Mouse (Mus musculus): ENCODE measurements around the gene Olfr248. TPM values are rescaled to one million over a fixed set of nuclear protein-coding genes. Genes with fewer than 3 reads are reported as not detected.
"Not testable (repeated sequence)": the region's sequence is repeated elsewhere in the genome, so short reads cannot be mapped to it uniquely, and the experiment has no call there.

Olfr248 gene
- not detected in 2 replicates for polyA plus RNA-seq (2015; fragmentation: Nextera tagmentation; extraction: Ambion mirVana)

DNA sequence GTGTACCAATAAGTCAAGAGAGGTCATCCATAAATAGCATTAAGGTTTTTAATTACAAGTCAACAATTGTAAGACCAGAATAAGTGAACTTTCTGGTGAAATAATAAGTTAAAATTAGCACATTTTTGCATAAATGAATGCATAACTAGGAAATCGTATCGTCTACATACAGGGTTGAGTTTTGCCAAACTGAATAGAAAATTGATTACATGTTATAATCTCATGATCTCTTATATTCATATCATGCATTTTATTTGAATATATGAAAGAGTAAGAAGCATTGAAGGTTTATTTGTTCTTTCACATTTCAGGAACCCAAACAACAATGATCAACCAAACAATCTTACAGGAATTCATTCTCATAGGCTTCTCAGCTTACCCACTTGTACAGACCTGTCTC lies at the start of gene Olfr248:
Gene Olfr248 (plus strand): TSS at position 301 of the 400 bp plus-strand sequence.
- no peak within 1 kb of the TSS for H3K4me2 ChIP-seq (ENCODE audit: low read depth, low read length)
- no peaks in the 10 kb centered on the region for H3K27me3 ChIP-seq (ENCODE audit: control insufficient read depth, insufficient read depth, low read depth, low read length)
- H3K36me3 ChIP-seq (ENCODE audit: control insufficient read depth, insufficient read depth, low read length): no peaks in the 10 kb centered on the region
- WGBS: 95% methylated on average over 2 of the region's 2 CpGs
- H3K9me3 ChIP-seq (ENCODE audit: control insufficient read depth, low read length): no peaks in the 10 kb centered on the region
- H3K4me1 ChIP-seq (replicated peaks; ENCODE audit: control insufficient read depth, insufficient read depth, low read length): no peaks in the 10 kb centered on the region
- H3K4me3 ChIP-seq (ENCODE audit: low read length): no peak within 1 kb of the TSS
- no peak within 1 kb of the TSS for H3K9ac ChIP-seq (ENCODE audit: low read length)
- ATAC-seq (ENCODE audit: low read depth): no peak
- no peak within 1 kb of the TSS for H3K27ac ChIP-seq (ENCODE audit: low read length)

DNA sequence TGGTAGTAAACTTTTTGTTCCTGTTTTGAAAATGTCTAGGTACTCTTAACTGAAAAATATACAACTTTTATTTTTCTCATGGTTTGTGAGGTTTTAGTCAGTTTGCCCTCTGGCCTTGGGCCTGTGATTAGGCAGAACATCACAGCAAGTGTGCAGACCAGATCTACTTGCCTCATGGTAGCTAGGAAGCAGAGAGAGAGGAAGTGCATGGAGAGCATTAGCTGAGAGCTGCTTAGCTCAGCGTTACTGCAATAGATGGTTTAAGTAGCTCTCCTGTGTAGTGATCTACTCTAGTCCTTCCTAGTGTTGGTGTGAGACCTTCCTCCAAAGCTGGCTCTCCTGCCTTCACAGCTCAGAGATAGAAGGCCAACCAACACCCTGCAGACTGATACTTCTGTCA lies 37.2 kb upstream of the Olfr248 start:
- WGBS: 64% methylated on average over 1 of the region's 1 CpGs
- not testable (repeated sequence) for H3K4me2 ChIP-seq (ENCODE audit: low read depth, low read length); H3K27ac ChIP-seq (ENCODE audit: low read length); H3K9ac ChIP-seq (ENCODE audit: low read length); H3K9me3 ChIP-seq (ENCODE audit: control insufficient read depth, low read length); H3K27me3 ChIP-seq (ENCODE audit: control insufficient read depth, insufficient read depth, low read depth, low read length); H3K4me1 ChIP-seq (replicated peaks; ENCODE audit: control insufficient read depth, insufficient read depth, low read length); ATAC-seq (ENCODE audit: low read depth); H3K4me3 ChIP-seq (ENCODE audit: low read length); H3K36me3 ChIP-seq (ENCODE audit: control insufficient read depth, insufficient read depth, low read length)

DNA sequence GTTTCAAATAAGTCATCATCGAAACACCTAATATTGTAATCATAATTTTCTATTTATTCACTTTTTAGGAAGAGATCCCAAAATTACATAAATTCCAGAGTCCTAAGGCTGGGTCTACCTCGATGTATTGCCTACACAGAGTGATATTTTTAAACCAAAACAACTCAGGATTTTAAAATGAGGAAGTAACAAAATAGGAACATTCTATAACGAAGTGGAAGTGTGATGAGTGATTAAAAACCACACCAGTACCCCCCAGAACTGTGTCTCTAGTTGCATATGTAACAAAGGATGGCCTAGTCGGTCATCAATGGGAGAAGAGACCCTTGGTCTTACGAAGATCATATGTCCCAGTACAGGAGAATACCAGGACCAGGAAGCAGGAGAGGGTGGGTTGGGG lies 36.2 kb upstream of the Olfr248 start:
- ATAC-seq (ENCODE audit: low read depth): no peak
- H3K36me3 ChIP-seq (ENCODE audit: control insufficient read depth, insufficient read depth, low read length): no peaks in the 10 kb centered on the region
- H3K9me3 ChIP-seq (ENCODE audit: control insufficient read depth, low read length): no peaks in the 10 kb centered on the region
- no peak overlapping the region for H3K4me2 ChIP-seq (ENCODE audit: low read depth, low read length)
- no peaks in the 10 kb centered on the region for H3K27me3 ChIP-seq (ENCODE audit: control insufficient read depth, insufficient read depth, low read depth, low read length)
- H3K4me1 ChIP-seq (replicated peaks; ENCODE audit: control insufficient read depth, insufficient read depth, low read length): no peaks in the 10 kb centered on the region
- no peak overlapping the region for H3K9ac ChIP-seq (ENCODE audit: low read length)
- H3K27ac ChIP-seq (ENCODE audit: low read length): no peak overlapping the region
- no peak overlapping the region for H3K4me3 ChIP-seq (ENCODE audit: low read length)
- 65% methylated on average over 5 of the region's 5 CpGs for WGBS

DNA sequence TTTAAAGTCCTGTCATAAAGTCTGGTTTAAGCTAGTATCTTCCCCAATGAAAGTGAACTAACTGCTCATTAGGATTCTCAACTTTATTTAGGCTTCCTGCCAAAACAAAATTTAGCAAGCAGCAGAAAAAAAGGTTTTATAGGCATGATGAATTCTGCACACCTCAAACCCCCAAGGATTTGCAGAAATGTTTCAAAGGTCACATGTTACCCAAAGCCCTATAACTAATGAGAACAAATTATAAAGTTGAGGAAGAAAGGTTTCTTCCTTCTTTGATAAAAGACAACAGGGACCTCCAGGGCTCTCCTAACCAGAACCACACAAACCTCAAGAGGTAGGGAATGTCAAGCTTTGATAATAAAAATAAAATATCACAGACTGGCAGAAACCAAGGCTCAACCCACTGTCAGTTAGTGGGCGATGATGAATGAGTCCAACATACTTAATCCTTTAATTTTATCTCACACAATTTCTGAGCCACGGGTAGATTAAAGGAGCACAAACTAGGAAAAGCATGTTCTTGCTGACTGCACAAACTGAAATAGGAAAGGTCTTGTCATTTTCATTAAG lies 25.9 kb upstream of the Olfr248 start, which contains the start of gene Olfr417:
Gene Olfr417 (plus strand): TSS at position 241 of the 570 bp plus-strand sequence.
- Histone ChIP-seq H3K4me1 (replicated peaks; ENCODE audit: control insufficient read depth, insufficient read depth, low read length) (no peaks in the 10 kb centered on the region), H3K4me2 (ENCODE audit: low read depth, low read length) (no peak within 1 kb of the TSS), H3K27me3 (ENCODE audit: control insufficient read depth, insufficient read depth, low read depth, low read length) (no peaks in the 10 kb centered on the region), H3K9ac (ENCODE audit: low read length) (no peak within 1 kb of the TSS), H3K4me3 (ENCODE audit: low read length) (no peak within 1 kb of the TSS), H3K9me3 (ENCODE audit: control insufficient read depth, low read length) (no peaks in the 10 kb centered on the region), H3K36me3 (ENCODE audit: control insufficient read depth, insufficient read depth, low read length) (no peaks in the 10 kb centered on the region), H3K27ac (ENCODE audit: low read length) (no peak within 1 kb of the TSS)
- WGBS: 67% methylated on average over 2 of the region's 2 CpGs
- no peak for ATAC-seq (ENCODE audit: low read depth)

DNA sequence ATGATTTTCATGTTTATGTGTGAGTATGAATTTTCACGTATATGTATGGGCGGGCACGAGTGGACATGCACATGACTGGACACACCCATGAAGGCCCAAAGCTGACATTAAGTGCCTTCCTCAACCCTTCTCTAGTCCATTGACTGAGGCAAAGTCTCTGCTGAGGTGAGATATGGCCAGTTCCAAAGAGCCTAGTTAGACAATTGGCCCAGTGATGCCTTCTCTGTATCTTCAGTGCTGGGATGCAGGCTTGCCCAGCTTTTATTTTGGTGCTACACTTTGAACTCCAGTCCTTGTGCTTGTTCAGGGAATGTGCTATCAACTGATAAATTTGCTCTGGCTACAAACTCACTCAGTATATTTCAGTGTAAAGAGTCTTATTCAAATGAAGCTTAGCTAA lies 17.0 kb upstream of the Olfr248 start:
- H3K27ac ChIP-seq (ENCODE audit: low read length): no peak overlapping the region
- H3K4me2 ChIP-seq (ENCODE audit: low read depth, low read length): no peak overlapping the region
- WGBS: 77% methylated on average over 3 of the region's 3 CpGs
- no peak overlapping the region for H3K9ac ChIP-seq (ENCODE audit: low read length)
- no peaks in the 10 kb centered on the region for H3K4me1 ChIP-seq (replicated peaks; ENCODE audit: control insufficient read depth, insufficient read depth, low read length)
- H3K9me3 ChIP-seq (ENCODE audit: control insufficient read depth, low read length): no peaks in the 10 kb centered on the region
- no peak for ATAC-seq (ENCODE audit: low read depth)
- H3K4me3 ChIP-seq (ENCODE audit: low read length): no peak overlapping the region
- H3K27me3 ChIP-seq (ENCODE audit: control insufficient read depth, insufficient read depth, low read depth, low read length): no peaks in the 10 kb centered on the region
- H3K36me3 ChIP-seq (ENCODE audit: control insufficient read depth, insufficient read depth, low read length): no peaks in the 10 kb centered on the region

DNA sequence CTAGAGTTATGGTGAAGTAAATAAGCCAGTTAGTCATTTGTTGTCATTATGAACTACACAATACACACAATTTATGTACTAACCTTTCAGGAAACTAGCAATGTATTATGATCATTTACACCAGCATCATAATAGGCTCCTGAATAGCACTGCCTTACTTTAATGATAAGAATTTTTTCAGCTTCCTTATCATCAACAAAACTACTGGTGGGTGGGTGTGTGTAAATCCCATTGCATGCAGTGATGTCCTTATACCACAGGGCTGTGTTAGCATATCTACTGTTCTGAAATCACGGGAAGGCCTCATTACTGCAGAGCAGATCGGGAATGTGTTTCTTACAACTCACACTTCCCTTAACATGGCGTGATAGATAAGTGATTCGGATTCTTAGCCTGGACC lies 32.1 kb downstream of the Olfr248 start:
- Histone ChIP-seq H3K27me3 (ENCODE audit: control insufficient read depth, insufficient read depth, low read depth, low read length) (no peaks in the 10 kb centered on the region), H3K4me2 (ENCODE audit: low read depth, low read length) (no peak overlapping the region), H3K36me3 (ENCODE audit: control insufficient read depth, insufficient read depth, low read length) (no peaks in the 10 kb centered on the region), H3K9me3 (ENCODE audit: control insufficient read depth, low read length) (no peaks in the 10 kb centered on the region), H3K4me3 (ENCODE audit: low read length) (no peak overlapping the region), H3K27ac (ENCODE audit: low read length) (no peak overlapping the region), H3K4me1 (replicated peaks; ENCODE audit: control insufficient read depth, insufficient read depth, low read length) (no peaks in the 10 kb centered on the region), H3K9ac (ENCODE audit: low read length) (no peak overlapping the region)
- 60% methylated on average over 4 of the region's 4 CpGs for WGBS
- no peak for ATAC-seq (ENCODE audit: low read depth)

DNA sequence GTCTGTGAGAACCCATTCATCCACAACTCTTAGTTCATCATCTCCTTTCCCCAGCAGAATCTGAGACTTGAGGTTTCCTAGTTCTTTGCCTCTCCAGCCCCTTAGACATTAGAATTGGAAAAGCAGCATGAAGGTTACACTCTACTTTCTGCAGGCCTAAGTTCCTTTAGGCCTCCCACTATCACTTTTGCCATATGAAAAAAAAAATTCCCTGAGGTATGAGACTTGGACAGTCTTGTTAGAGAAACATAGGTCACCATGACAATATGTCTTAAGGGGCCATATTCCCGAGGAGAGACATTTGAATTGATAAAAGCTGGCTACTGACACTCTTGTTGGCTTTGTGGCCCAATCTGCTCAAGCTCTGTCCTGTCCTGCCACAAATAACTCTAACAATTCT lies 32.9 kb downstream of the Olfr248 start, which contains the start of gene Olfr414:
Gene Olfr414 (plus strand): TSS at position 301 of the 400 bp plus-strand sequence.
- H3K9ac ChIP-seq (ENCODE audit: low read length): no peak within 1 kb of the TSS
- H3K27ac ChIP-seq (ENCODE audit: low read length): no peak within 1 kb of the TSS
- ATAC-seq (ENCODE audit: low read depth): no peak
- WGBS: 48% methylated on average over 1 of the region's 1 CpGs
- no peaks in the 10 kb centered on the region for H3K36me3 ChIP-seq (ENCODE audit: control insufficient read depth, insufficient read depth, low read length)
- no peaks in the 10 kb centered on the region for H3K9me3 ChIP-seq (ENCODE audit: control insufficient read depth, low read length)
- no peak within 1 kb of the TSS for H3K4me3 ChIP-seq (ENCODE audit: low read length)
- no peaks in the 10 kb centered on the region for H3K27me3 ChIP-seq (ENCODE audit: control insufficient read depth, insufficient read depth, low read depth, low read length)
- no peaks in the 10 kb centered on the region for H3K4me1 ChIP-seq (replicated peaks; ENCODE audit: control insufficient read depth, insufficient read depth, low read length)
- no peak within 1 kb of the TSS for H3K4me2 ChIP-seq (ENCODE audit: low read depth, low read length)

DNA sequence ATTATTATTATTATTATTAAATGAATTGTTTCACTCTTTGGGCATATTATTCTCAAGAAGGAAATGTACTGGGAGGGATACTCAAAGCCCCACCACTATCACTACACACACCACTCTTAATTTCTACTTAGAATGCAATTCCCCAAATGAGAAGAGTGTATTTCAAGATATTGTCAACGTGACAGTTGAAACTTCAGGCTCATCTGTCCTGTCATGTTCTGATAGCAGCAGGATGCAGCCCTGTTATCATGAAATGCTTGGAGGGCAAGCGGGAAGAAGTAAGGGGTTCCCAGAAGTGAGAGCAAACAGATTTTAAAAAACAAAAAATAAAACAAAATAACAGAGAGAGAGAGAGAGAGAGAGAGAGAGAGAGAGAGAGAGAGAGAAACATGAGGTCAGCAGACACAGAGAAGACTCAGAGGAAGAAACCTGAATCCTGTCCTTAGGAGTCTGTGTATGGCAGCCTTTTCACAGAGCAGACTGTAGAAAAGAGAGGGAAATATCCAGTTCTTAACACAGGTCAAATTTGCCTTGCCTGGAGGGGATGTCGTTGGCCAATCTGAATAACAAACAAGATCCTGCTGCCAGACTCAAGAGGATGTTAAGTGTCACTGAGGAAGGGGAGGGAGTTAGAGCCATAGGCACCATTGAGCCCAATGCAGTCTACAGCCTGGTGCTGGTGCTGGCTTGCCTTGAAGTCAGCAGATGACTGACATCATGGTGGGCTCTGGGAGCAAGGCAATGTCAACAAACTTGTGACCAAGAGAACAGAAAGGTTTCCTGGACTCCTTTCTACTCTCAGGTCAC lies 35.5 kb downstream of the Olfr248 start:
- ATAC-seq (ENCODE audit: low read depth): no peak

DNA sequence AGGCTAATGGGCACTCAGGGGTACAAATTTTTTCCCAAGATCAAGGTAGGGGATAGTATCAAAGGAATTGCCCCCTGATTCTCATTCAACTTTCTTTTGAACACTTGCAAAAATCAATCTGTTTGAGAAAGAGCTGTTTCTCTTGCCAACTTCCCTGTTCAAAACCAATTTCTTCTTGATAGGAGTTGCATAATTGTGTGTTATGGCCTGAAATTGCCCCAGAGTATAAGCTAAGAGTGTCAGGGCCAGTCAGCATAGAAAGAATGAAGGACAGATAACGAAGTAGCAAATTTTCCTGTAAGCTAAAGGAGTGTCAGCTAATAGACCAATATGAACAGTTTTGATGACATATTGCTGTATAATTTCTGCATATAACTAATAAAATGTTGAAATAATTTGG lies 36.6 kb downstream of the Olfr248 start:
- no peak overlapping the region for H3K27ac ChIP-seq (ENCODE audit: low read length)
- H3K36me3 ChIP-seq (ENCODE audit: control insufficient read depth, insufficient read depth, low read length): no peaks in the 10 kb centered on the region
- H3K4me2 ChIP-seq (ENCODE audit: low read depth, low read length): no peak overlapping the region
- ATAC-seq (ENCODE audit: low read depth): no peak
- H3K4me1 ChIP-seq (replicated peaks; ENCODE audit: control insufficient read depth, insufficient read depth, low read length): no peaks in the 10 kb centered on the region
- no peak overlapping the region for H3K9ac ChIP-seq (ENCODE audit: low read length)
- WGBS: 70% methylated on average over 1 of the region's 1 CpGs
- no peak overlapping the region for H3K4me3 ChIP-seq (ENCODE audit: low read length)
- no peaks in the 10 kb centered on the region for H3K9me3 ChIP-seq (ENCODE audit: control insufficient read depth, low read length)
- H3K27me3 ChIP-seq (ENCODE audit: control insufficient read depth, insufficient read depth, low read depth, low read length): no peaks in the 10 kb centered on the region

More for the DNA sequence above, 35.5 kb downstream of the Olfr248 start:
- Histone ChIP-seq H3K4me3 (ENCODE audit: low read length) (no peak overlapping the region), H3K27me3 (ENCODE audit: control insufficient read depth, insufficient read depth, low read depth, low read length) (no peaks in the 10 kb centered on the region), H3K4me1 (replicated peaks; ENCODE audit: control insufficient read depth, insufficient read depth, low read length) (no peaks in the 10 kb centered on the region), H3K36me3 (ENCODE audit: control insufficient read depth, insufficient read depth, low read length) (no peaks in the 10 kb centered on the region), H3K4me2 (ENCODE audit: low read depth, low read length) (no peak overlapping the region), H3K9ac (ENCODE audit: low read length) (no peak overlapping the region), H3K9me3 (ENCODE audit: control insufficient read depth, low read length) (no peaks in the 10 kb centered on the region), H3K27ac (ENCODE audit: low read length) (no peak overlapping the region)
- WGBS: 38% methylated on average over 3 of the region's 3 CpGs
